Mouse (Mus musculus): ENCODE measurements at regions not wholly inside any gene's neighbourhood (a gene's known extent, or its start where the extent isn't known, plus 50 kb on each side); places are given as distances from the start of the nearest gene placed in this dataset.
"Not testable (repeated sequence)": the region's sequence is repeated elsewhere in the genome, so short reads cannot be mapped to it uniquely, and the experiment has no call there.

GRCm38 (mm10) chr4:67141896-67142295 is 314.5 kb downstream of the Tlr4 start:
- DNase-seq (ENCODE audit: low spot score), result no peak
- ATAC-seq (ENCODE audit: insufficient read depth, low FRiP score, low TSS enrichment), result no peak
- WGBS, result 94% methylated on average over 2 of the region's 2 CpGs

GRCm38 (mm10) chr4:67148521-67148920 is 321.1 kb downstream of the Tlr4 start:
- DNase-seq (ENCODE audit: low spot score) (peak; percentile 19), ATAC-seq (ENCODE audit: insufficient read depth, low FRiP score, low TSS enrichment) (no peak)
- H3K27ac ChIP-seq (ENCODE audit: low read depth, low read length), result no peak overlapping the region
- WGBS, result 74% methylated on average over 2 of the region's 2 CpGs
- no peak overlapping the region for H3K4me3 ChIP-seq (ENCODE audit: low read depth, low read length)
- no peaks in the 10 kb centered on the region for H3K27me3 ChIP-seq (ENCODE audit: control insufficient read depth, insufficient read depth, low read length)
- no peaks in the 10 kb centered on the region for H3K36me3 ChIP-seq (ENCODE audit: control insufficient read depth, insufficient read depth, low read length)
- H3K4me2 ChIP-seq (ENCODE audit: low read depth), result no peak overlapping the region
- H3K9ac ChIP-seq (ENCODE audit: low read length), result no peak overlapping the region
- no peaks in the 10 kb centered on the region for H3K9me3 ChIP-seq (ENCODE audit: control insufficient read depth, low read length)
- no peaks in the 10 kb centered on the region for H3K4me1 ChIP-seq (ENCODE audit: control insufficient read depth, insufficient read depth, low read length)

More at GRCm38 (mm10) chr4:67141896-67142295, 314.5 kb downstream of the Tlr4 start:
- H3K4me1 ChIP-seq (ENCODE audit: control insufficient read depth, insufficient read depth, low read length), result no peaks in the 10 kb centered on the region
- H3K36me3 ChIP-seq (ENCODE audit: control insufficient read depth, insufficient read depth, low read length), result no peaks in the 10 kb centered on the region
- H3K27ac ChIP-seq (ENCODE audit: low read depth, low read length), result no peak overlapping the region
- no peaks in the 10 kb centered on the region for H3K9me3 ChIP-seq (ENCODE audit: control insufficient read depth, low read length)
- H3K4me3 ChIP-seq (ENCODE audit: low read depth, low read length), result no peak overlapping the region
- H3K27me3 ChIP-seq (ENCODE audit: control insufficient read depth, insufficient read depth, low read length), result no peaks in the 10 kb centered on the region
- H3K4me2 ChIP-seq (ENCODE audit: low read depth), result no peak overlapping the region
- no peak overlapping the region for H3K9ac ChIP-seq (ENCODE audit: low read length)

GRCm38 (mm10) chr4:67162673-67163072 is 335.3 kb downstream of the Tlr4 start:
- H3K36me3 ChIP-seq (ENCODE audit: control insufficient read depth, insufficient read depth, low read length), result no peaks in the 10 kb centered on the region
- no peak for DNase-seq (ENCODE audit: low spot score)
- 73% methylated on average over 3 of the region's 3 CpGs for WGBS
- H3K4me2 ChIP-seq (ENCODE audit: low read depth), result no peak overlapping the region
- no peaks in the 10 kb centered on the region for H3K4me1 ChIP-seq (ENCODE audit: control insufficient read depth, insufficient read depth, low read length)
- no peaks in the 10 kb centered on the region for H3K9me3 ChIP-seq (ENCODE audit: control insufficient read depth, low read length)
- H3K27ac ChIP-seq (ENCODE audit: low read depth, low read length), result no peak overlapping the region
- no peak overlapping the region for H3K4me3 ChIP-seq (ENCODE audit: low read depth, low read length)
- no peak overlapping the region for H3K9ac ChIP-seq (ENCODE audit: low read length)
- no peak for ATAC-seq (ENCODE audit: insufficient read depth, low FRiP score, low TSS enrichment)
- H3K27me3 ChIP-seq (ENCODE audit: control insufficient read depth, insufficient read depth, low read length), result no peaks in the 10 kb centered on the region

- no peak for DNase-seq (ENCODE audit: low spot score)
- Histone ChIP-seq H3K9me3 (ENCODE audit: control insufficient read depth, low read length) (no peaks in the 10 kb centered on the region), H3K27ac (ENCODE audit: low read depth, low read length) (no peak overlapping the region), H3K4me3 (ENCODE audit: low read depth, low read length) (no peak overlapping the region), H3K9ac (ENCODE audit: low read length) (no peak overlapping the region), H3K4me2 (ENCODE audit: low read depth) (no peak overlapping the region), H3K36me3 (ENCODE audit: control insufficient read depth, insufficient read depth, low read length) (no peaks in the 10 kb centered on the region), H3K4me1 (ENCODE audit: control insufficient read depth, insufficient read depth, low read length) (no peaks in the 10 kb centered on the region), H3K27me3 (ENCODE audit: control insufficient read depth, insufficient read depth, low read length) (no peaks in the 10 kb centered on the region)
- 78% methylated on average over 5 of the region's 5 CpGs for WGBS
- ATAC-seq (ENCODE audit: insufficient read depth, low FRiP score, low TSS enrichment), result no peak
Measured at GRCm38 (mm10) chr4:67167720-67168119, 340.3 kb downstream of the Tlr4 start.

GRCm38 (mm10) chr4:67187725-67188510 is 360.5 kb downstream of the Tlr4 start:
- WGBS, result 61% methylated on average over 2 of the region's 2 CpGs
- Histone ChIP-seq H3K4me1 (ENCODE audit: control insufficient read depth, insufficient read depth, low read length) (no peaks in the 10 kb centered on the region), H3K36me3 (ENCODE audit: control insufficient read depth, insufficient read depth, low read length) (no peaks in the 10 kb centered on the region), H3K27me3 (ENCODE audit: control insufficient read depth, insufficient read depth, low read length) (no peaks in the 10 kb centered on the region), H3K9me3 (ENCODE audit: control insufficient read depth, low read length) (no peaks in the 10 kb centered on the region), H3K27ac (ENCODE audit: low read depth, low read length) (no peak overlapping the region), H3K9ac (ENCODE audit: low read length) (no peak overlapping the region), H3K4me2 (ENCODE audit: low read depth) (no peak overlapping the region), H3K4me3 (ENCODE audit: low read depth, low read length) (no peak overlapping the region)
- ATAC-seq (ENCODE audit: insufficient read depth, low FRiP score, low TSS enrichment), result no peak
- DNase-seq (ENCODE audit: low spot score), result peak; percentile 17

- Histone ChIP-seq H3K4me2 (ENCODE audit: low read depth) (no peak overlapping the region), H3K4me3 (ENCODE audit: low read depth, low read length) (no peak overlapping the region), H3K9me3 (ENCODE audit: control insufficient read depth, low read length) (no peaks in the 10 kb centered on the region), H3K4me1 (ENCODE audit: control insufficient read depth, insufficient read depth, low read length) (no peaks in the 10 kb centered on the region), H3K27me3 (ENCODE audit: control insufficient read depth, insufficient read depth, low read length) (no peaks in the 10 kb centered on the region), H3K9ac (ENCODE audit: low read length) (no peak overlapping the region), H3K27ac (ENCODE audit: low read depth, low read length) (no peak overlapping the region), H3K36me3 (ENCODE audit: control insufficient read depth, insufficient read depth, low read length) (no peaks in the 10 kb centered on the region)
- ATAC-seq (ENCODE audit: insufficient read depth, low FRiP score, low TSS enrichment), result no peak
- DNase-seq (ENCODE audit: low spot score), result no peak
Measured at GRCm38 (mm10) chr4:67190536-67190935, 363.2 kb downstream of the Tlr4 start.

- Histone ChIP-seq H3K4me3 (ENCODE audit: low read depth, low read length) (no peak overlapping the region), H3K9me3 (ENCODE audit: control insufficient read depth, low read length) (no peaks in the 10 kb centered on the region), H3K27me3 (ENCODE audit: control insufficient read depth, insufficient read depth, low read length) (no peaks in the 10 kb centered on the region), H3K9ac (ENCODE audit: low read length) (no peak overlapping the region), H3K36me3 (ENCODE audit: control insufficient read depth, insufficient read depth, low read length) (no peaks in the 10 kb centered on the region), H3K4me1 (ENCODE audit: control insufficient read depth, insufficient read depth, low read length) (no peaks in the 10 kb centered on the region), H3K4me2 (ENCODE audit: low read depth) (no peak overlapping the region), H3K27ac (ENCODE audit: low read depth, low read length) (no peak overlapping the region)
- 74% methylated on average over 4 of the region's 4 CpGs for WGBS
- DNase-seq (ENCODE audit: low spot score) (no peak), ATAC-seq (ENCODE audit: insufficient read depth, low FRiP score, low TSS enrichment) (no peak)
Measured at GRCm38 (mm10) chr4:67194425-67194824, 367.0 kb downstream of the Tlr4 start.

- no peak overlapping the region for H3K27ac ChIP-seq (ENCODE audit: low read depth, low read length)
- no peak overlapping the region for H3K4me2 ChIP-seq (ENCODE audit: low read depth)
- ATAC-seq (ENCODE audit: insufficient read depth, low FRiP score, low TSS enrichment) (no peak), DNase-seq (ENCODE audit: low spot score) (no peak)
- no peaks in the 10 kb centered on the region for H3K27me3 ChIP-seq (ENCODE audit: control insufficient read depth, insufficient read depth, low read length)
- WGBS, result 88% methylated on average over 5 of the region's 5 CpGs
- H3K9me3 ChIP-seq (ENCODE audit: control insufficient read depth, low read length), result no peaks in the 10 kb centered on the region
- H3K4me3 ChIP-seq (ENCODE audit: low read depth, low read length), result no peak overlapping the region
- no peaks in the 10 kb centered on the region for H3K36me3 ChIP-seq (ENCODE audit: control insufficient read depth, insufficient read depth, low read length)
- H3K4me1 ChIP-seq (ENCODE audit: control insufficient read depth, insufficient read depth, low read length), result no peaks in the 10 kb centered on the region
- no peak overlapping the region for H3K9ac ChIP-seq (ENCODE audit: low read length)
Measured at GRCm38 (mm10) chr4:67196907-67197306, 369.5 kb downstream of the Tlr4 start.

- not testable (repeated sequence) for H3K9ac ChIP-seq (ENCODE audit: low read length); H3K9me3 ChIP-seq (ENCODE audit: control insufficient read depth, low read length); H3K27me3 ChIP-seq (ENCODE audit: control insufficient read depth, insufficient read depth, low read length); H3K4me3 ChIP-seq (ENCODE audit: low read depth, low read length); DNase-seq (ENCODE audit: low spot score); ATAC-seq (ENCODE audit: insufficient read depth, low FRiP score, low TSS enrichment); H3K4me1 ChIP-seq (ENCODE audit: control insufficient read depth, insufficient read depth, low read length); H3K27ac ChIP-seq (ENCODE audit: low read depth, low read length); H3K36me3 ChIP-seq (ENCODE audit: control insufficient read depth, insufficient read depth, low read length); H3K4me2 ChIP-seq (ENCODE audit: low read depth)
Measured at GRCm38 (mm10) chr4:67208406-67208805, 381.0 kb downstream of the Tlr4 start.

Measured in neural tube, embryonic 11.5 days (tissue).